Mouse (Mus musculus): ENCODE measurements around the gene Maz. TPM values are rescaled to one million over a fixed set of nuclear protein-coding genes. Genes with fewer than 3 reads are reported as not detected.

Maz gene
- polyA plus RNA-seq, 2 experiments = 66.7 to 298 TPM

DNA sequence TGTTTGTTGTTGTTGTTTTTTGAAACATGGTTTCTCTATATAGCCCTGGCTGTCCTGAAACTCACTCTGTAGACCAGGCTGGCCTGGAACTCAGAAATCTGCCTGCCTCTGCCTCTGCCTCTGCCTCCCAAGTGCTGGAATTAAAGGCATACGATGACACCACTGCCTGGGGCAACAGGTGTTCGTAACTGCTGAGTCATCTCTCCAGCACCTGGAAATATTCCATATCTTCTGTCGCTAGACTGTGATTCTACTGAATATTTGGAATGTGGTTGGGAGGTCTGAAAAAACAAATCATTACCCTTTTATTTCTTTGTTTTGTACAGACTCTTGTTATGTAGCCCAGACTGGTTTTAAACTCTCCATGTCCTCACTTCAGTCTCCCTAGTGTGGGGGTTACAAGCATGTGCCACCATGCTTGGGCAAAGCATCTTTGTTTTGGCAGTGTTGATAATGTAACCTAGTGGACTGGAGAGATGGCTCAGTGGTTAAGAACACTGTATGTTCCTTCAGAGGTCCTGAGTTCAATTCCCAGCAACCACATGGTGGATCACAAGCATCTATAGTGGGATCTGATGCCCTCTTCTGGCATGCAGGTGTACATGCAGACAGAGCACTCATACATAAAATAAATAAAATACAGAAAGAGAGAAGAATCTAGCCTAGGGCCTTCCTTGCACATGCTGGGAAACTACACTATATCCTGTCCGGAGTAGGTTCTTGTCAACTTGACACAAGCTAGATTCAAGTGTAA, 22.5 kb downstream of the Maz start:
- 80% methylated on average over 4 of the region's 4 CpGs for WGBS

DNA sequence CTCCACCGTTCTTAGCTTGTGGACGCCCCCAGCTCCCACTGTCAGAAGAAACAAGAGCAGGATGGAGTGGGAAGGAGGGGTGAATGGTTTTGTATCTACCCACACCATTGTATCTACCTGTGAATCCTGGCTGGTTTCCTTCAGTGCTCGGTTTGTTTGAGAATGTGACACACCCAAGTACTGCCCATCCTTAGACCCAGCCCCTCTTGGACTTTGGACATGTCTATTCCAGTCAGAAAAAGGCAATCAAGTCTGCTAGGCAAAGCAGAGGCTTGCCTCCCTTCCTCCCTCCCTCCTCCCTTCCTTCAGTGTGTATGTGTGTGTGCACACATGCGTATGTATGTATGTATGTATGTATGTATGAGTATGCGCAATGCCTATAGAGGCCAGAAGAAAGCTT, 23.2 kb downstream of the Maz start:
- ATAC-seq (ENCODE audit: low FRiP score, low read depth) = no peak
- WGBS = 91% methylated on average over 5 of the region's 5 CpGs

More for the DNA sequence above, 22.5 kb downstream of the Maz start:
- no peak overlapping the region for H3K27ac ChIP-seq (replicated peaks; ENCODE audit: low read depth, low read length)
- no peak overlapping the region for H3K4me3 ChIP-seq (replicated peaks; ENCODE audit: low read length)
- no peak overlapping the region for H3K4me2 ChIP-seq (replicated peaks; ENCODE audit: low read depth, low read length, severe bottlenecking)
- no peaks in the 10 kb centered on the region for H3K36me3 ChIP-seq (ENCODE audit: control insufficient read depth, insufficient read depth, low read length)
- H3K4me1 ChIP-seq (ENCODE audit: control insufficient read depth, insufficient read depth, low read length) = no peaks in the 10 kb centered on the region; the same call in 1 of the 2 replicates
- H3K27me3 ChIP-seq (ENCODE audit: control insufficient read depth, insufficient read depth, low read length) = no peaks in the 10 kb centered on the region
- DNase-seq (ENCODE audit: low spot score) (no peak), ATAC-seq (ENCODE audit: low FRiP score, low read depth) (no peak)
- H3K9me3 ChIP-seq (ENCODE audit: control insufficient read depth, low read length) = no peaks in the 10 kb centered on the region
- H3K9ac ChIP-seq (ENCODE audit: low read depth, low read length, severe bottlenecking) = no peak overlapping the region
- TF ChIP-seq POLR2A (IDR thresholded peaks at IDR 0.05; ENCODE audit: borderline replicate concordance, extremely low read depth, insufficient read depth, insufficient read length) = no peak

DNA sequence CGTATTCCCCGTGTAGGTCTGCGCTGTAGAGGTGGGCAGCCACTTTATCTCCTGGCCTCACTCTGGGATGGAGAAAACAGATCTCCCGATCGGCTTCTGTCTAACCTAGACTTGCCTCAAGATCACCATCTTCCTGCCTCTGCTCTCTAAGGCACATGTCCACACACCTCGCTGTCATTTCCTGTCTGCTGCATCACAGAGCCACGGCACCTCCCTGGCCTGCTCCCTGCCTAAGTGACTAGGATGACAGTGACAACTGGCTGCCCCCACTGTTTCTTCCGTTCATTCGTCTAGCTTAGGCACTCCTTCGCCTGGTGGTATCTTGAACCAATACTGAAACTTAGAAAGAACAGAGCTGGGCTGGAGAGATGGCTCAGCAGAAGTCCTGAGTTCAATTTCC, 27.3 kb downstream of the Maz start:
- Histone ChIP-seq H3K9ac (ENCODE audit: low read depth, low read length, severe bottlenecking) (no peak overlapping the region), H3K27me3 (ENCODE audit: control insufficient read depth, insufficient read depth, low read length) (no peaks in the 10 kb centered on the region), H3K4me3 (replicated peaks; ENCODE audit: low read length) (no peak overlapping the region), H3K4me1 (ENCODE audit: control insufficient read depth, insufficient read depth, low read length) (no peaks in the 10 kb centered on the region), H3K27ac (replicated peaks; ENCODE audit: low read depth, low read length) (no peak overlapping the region), H3K36me3 (ENCODE audit: control insufficient read depth, insufficient read depth, low read length) (no peaks in the 10 kb centered on the region), H3K9me3 (ENCODE audit: control insufficient read depth, low read length) (no peaks in the 10 kb centered on the region), H3K4me2 (replicated peaks; ENCODE audit: low read depth, low read length, severe bottlenecking) (no peak overlapping the region)
- no peak for TF ChIP-seq POLR2A (IDR thresholded peaks at IDR 0.05; ENCODE audit: borderline replicate concordance, extremely low read depth, insufficient read depth, insufficient read length)
- DNase-seq (ENCODE audit: low spot score) = no peak
- no peak for ATAC-seq (ENCODE audit: low FRiP score, low read depth)
- WGBS = 74% methylated on average over 10 of the region's 10 CpGs

More for the DNA sequence above, 23.2 kb downstream of the Maz start:
- H3K4me2 ChIP-seq (replicated peaks; ENCODE audit: low read depth, low read length, severe bottlenecking) = no peak overlapping the region
- no peak for DNase-seq (ENCODE audit: low spot score)
- TF ChIP-seq POLR2A (IDR thresholded peaks at IDR 0.05; ENCODE audit: borderline replicate concordance, extremely low read depth, insufficient read depth, insufficient read length) = no peak
- H3K9me3 ChIP-seq (ENCODE audit: control insufficient read depth, low read length) = no peaks in the 10 kb centered on the region
- no peaks in the 10 kb centered on the region for H3K27me3 ChIP-seq (ENCODE audit: control insufficient read depth, insufficient read depth, low read length)
- H3K27ac ChIP-seq (replicated peaks; ENCODE audit: low read depth, low read length) = no peak overlapping the region
- H3K4me1 ChIP-seq (ENCODE audit: control insufficient read depth, insufficient read depth, low read length) = no peaks in the 10 kb centered on the region; the same call in 1 of the 2 replicates
- H3K9ac ChIP-seq (ENCODE audit: low read depth, low read length, severe bottlenecking) = no peak overlapping the region
- H3K4me3 ChIP-seq (replicated peaks; ENCODE audit: low read length) = no peak overlapping the region
- no peaks in the 10 kb centered on the region for H3K36me3 ChIP-seq (ENCODE audit: control insufficient read depth, insufficient read depth, low read length)

DNA sequence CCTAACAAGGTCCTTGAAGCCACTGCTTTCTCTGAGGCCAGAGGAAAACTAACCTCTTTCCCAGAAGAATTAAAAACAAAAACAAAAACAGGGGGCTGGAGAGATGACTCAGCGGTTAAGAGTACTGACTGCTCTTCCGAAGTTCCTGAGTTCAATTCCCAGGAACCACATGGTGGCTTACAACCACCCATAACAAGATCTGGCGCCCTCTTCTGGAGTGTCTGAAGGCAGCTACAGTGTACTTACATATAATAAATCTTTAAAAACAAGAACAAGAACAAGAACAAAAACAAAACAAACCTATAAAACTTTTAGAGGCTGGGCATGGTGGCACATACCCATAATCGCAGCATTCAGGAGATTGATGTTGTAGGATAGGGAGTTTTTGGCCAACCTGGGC, 30.4 kb downstream of the Maz start:
- no peak overlapping the region for H3K4me2 ChIP-seq (replicated peaks; ENCODE audit: low read depth, low read length, severe bottlenecking)
- ATAC-seq (ENCODE audit: low FRiP score, low read depth) (no peak), DNase-seq (ENCODE audit: low spot score) (no peak)
- TF ChIP-seq POLR2A (IDR thresholded peaks at IDR 0.05; ENCODE audit: borderline replicate concordance, extremely low read depth, insufficient read depth, insufficient read length) = no peak
- H3K27me3 ChIP-seq (ENCODE audit: control insufficient read depth, insufficient read depth, low read length) = no peaks in the 10 kb centered on the region
- no peak overlapping the region for H3K9ac ChIP-seq (ENCODE audit: low read depth, low read length, severe bottlenecking)
- 84% methylated on average over 4 of the region's 4 CpGs for WGBS
- no peak overlapping the region for H3K4me3 ChIP-seq (replicated peaks; ENCODE audit: low read length)
- H3K36me3 ChIP-seq (ENCODE audit: control insufficient read depth, insufficient read depth, low read length) = no peaks in the 10 kb centered on the region
- H3K4me1 ChIP-seq (ENCODE audit: control insufficient read depth, insufficient read depth, low read length) = no peaks in the 10 kb centered on the region
- H3K9me3 ChIP-seq (ENCODE audit: control insufficient read depth, low read length) = no peaks in the 10 kb centered on the region
- H3K27ac ChIP-seq (replicated peaks; ENCODE audit: low read depth, low read length) = no peak overlapping the region

DNA sequence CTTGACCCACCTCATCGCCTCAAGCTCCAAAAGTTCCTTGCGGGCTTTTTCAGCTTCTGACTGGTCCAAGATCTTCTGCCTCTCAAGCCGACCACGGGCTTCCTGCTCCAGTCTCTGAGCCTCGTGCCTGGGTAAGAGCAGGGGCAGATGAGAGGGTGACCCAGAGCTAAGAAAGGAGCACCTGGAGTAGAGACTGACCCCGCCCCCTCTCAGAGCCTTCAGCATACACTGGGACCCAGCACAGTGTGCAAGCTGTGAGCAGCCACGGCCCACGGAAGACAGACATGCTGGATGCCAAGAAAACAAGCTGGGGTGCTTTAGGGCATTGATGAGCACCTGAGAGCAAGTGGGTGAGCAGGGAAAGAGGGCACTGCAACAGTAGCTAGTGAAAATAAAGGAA, 38.0 kb downstream of the Maz start:
- Histone ChIP-seq H3K4me2 (replicated peaks; ENCODE audit: low read depth, low read length, severe bottlenecking) (no peak overlapping the region), H3K4me1 (ENCODE audit: control insufficient read depth, insufficient read depth, low read length) (no peaks in the 10 kb centered on the region), H3K9me3 (ENCODE audit: control insufficient read depth, low read length) (no peaks in the 10 kb centered on the region), H3K9ac (ENCODE audit: low read depth, low read length, severe bottlenecking) (no peak overlapping the region), H3K27ac (replicated peaks; ENCODE audit: low read depth, low read length) (no peak overlapping the region), H3K27me3 (ENCODE audit: control insufficient read depth, insufficient read depth, low read length) (no peaks in the 10 kb centered on the region), H3K4me3 (replicated peaks; ENCODE audit: low read length) (no peak overlapping the region), H3K36me3 (ENCODE audit: control insufficient read depth, insufficient read depth, low read length) (no peaks in the 10 kb centered on the region)
- TF ChIP-seq POLR2A (IDR thresholded peaks at IDR 0.05; ENCODE audit: borderline replicate concordance, extremely low read depth, insufficient read depth, insufficient read length) = no peak
- DNase-seq (ENCODE audit: low spot score) = no peak
- ATAC-seq (ENCODE audit: low FRiP score, low read depth) = no peak
- WGBS = 62% methylated on average over 8 of the region's 8 CpGs
